Mouse (Mus musculus) adrenal gland, adult 10 weeks (tissue): ENCODE measurements around the gene Larp6. TPM values are rescaled to one million over a fixed set of nuclear protein-coding genes. Genes with fewer than 3 reads are reported as not detected.

Source experiments
- polyA plus RNA-seq: library from polyadenylated mRNA; stranded (reverse); fragments of 350-450 nt; fragmentation: Illumina TruSeq; extraction: RNeasy Lipid Tissue Mini Kit (QIAGEN cat#74804); gene quantifications from one replicate; pipeline ENCODE4 v1.2.3, GENCODE M21; 2014; ENCODE audit warnings: low read depth, low replicate concordance

Gene Larp6
- polyA plus RNA-seq = 0.76 TPM

DNA sequence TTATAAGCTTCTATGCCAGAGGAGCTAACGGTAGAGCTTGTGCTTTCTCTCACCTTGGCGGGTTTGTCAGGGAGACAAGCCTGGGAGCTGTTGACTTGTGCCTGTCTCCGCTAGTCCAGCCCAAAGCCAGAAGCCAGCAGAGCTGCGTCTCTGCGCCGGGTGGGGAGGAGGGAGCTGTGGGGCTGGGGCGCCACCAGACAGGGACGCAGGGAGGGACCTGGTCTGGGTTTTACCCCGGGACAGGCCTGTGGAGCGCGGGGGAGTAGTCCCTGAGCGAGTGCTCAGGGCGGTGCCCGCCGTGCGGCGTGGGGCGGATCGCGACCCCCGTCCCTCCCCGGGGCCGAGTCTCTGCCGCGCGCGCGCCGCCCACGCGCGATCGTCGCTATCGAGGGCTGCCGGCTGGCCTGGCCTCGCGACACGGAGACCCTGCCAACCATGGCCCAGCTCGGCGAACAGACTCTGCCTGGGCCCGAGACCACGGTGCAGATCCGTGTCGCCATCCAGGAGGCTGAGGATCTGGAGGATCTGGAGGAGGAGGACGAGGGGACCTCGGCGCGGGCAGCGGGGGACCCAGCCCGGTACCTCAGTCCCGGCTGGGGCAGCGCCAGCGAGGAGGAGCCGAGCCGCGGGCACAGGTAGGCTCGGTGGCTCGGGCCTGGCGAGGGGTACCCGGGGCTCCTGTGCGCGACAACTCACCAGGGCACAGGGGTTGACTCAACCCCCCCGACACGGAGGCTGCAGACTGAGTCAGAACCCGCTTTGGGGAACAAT, at the start of gene Larp6:
TSS of gene Larp6 (plus strand) at position 219 of the 771 bp plus-strand sequence.

DNA sequence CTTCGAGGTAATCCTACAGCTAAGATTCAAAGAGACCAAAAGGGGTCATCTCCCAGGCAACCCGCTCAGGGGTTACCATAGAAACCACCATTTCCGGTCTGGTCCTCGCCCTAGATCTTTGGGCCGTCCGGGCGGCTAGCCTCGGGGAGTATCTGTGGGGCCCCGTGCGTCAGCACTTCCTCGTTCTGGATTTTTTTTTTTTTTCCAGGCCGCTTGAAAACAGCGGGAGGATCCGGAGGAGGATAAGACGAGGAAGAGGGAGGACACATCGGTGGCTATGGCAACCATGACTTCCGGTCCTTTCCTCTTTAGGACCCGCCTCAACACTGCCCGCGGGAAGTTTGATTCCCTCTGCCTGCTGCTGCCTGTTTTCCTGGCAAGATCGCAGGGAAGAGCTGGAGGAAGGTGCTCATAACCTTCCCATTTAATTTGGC, 24.9 kb upstream of the Larp6 start, which contains the start of gene Lrrc49:
TSS of gene Lrrc49 (minus strand) at position 268 of the 434 bp plus-strand sequence.

Other genes with a start within 250 kb of the Larp6 start
- gene Thsd4, start 190.9 kb upstream of the Larp6 start, polyA plus RNA-seq = 2.7 TPM
- 30.0 TPM for gene Lrrc49, start 24.8 kb upstream of the Larp6 start, polyA plus RNA-seq
- 16.0 TPM for gene Uaca, start 81.6 kb downstream of the Larp6 start, polyA plus RNA-seq